Mouse (Mus musculus): ENCODE data around the gene Rufy3.

DNA sequence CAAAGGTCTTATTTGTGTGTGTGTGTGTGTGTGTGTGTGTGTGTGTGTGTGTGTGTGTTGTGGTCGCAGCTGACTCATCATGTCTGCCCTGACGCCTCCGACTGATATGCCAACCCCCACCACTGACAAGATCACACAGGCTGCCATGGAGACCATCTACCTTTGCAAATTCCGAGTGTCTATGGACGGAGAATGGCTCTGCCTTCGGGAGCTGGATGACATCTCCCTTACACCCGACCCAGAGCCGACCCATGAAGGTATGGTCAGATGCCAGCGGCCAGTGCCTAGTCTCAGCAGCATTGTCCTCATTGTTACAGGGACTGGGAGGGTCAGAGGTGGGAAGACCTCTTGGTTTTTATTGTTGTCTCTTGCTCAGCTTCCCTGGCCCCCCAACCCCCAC lies 19.2 kb downstream of the Rufy3 start:
- TF ChIP-seq POLR2A (IDR thresholded peaks at IDR 0.05; ENCODE audit: borderline replicate concordance, control insufficient read depth, low read depth, low read length) = no peak
- TF ChIP-seq CTCF (IDR thresholded peaks at IDR 0.05; ENCODE audit: control insufficient read depth, insufficient read depth, low read length) = no peak
